Mouse (Mus musculus): Measurements from ENCODE around the gene Gse1.

The Gse1 gene

DNA sequence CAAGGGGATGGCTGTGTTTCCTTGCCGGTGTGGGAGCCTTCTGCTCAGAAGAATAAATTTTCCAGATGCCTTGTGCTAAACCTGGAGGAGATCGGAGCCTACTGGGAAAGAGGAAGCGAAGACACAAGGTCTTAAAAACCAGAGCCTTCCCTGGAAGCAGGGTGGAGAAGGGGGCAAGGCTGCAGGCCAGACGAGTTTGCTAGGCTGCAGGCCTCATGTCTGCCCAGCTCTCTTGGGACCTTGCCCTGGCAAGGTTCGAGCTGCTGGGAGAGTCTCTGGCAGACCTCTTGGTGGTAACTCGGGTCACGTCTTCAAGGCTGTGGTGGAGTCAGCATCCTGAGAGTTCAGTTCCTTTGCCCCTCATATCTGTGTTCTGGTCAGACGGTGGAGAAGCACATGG, 6.6 kb downstream of the Gse1 start:
- no peak for DNase-seq (ENCODE audit: low read depth, low spot score)

DNA sequence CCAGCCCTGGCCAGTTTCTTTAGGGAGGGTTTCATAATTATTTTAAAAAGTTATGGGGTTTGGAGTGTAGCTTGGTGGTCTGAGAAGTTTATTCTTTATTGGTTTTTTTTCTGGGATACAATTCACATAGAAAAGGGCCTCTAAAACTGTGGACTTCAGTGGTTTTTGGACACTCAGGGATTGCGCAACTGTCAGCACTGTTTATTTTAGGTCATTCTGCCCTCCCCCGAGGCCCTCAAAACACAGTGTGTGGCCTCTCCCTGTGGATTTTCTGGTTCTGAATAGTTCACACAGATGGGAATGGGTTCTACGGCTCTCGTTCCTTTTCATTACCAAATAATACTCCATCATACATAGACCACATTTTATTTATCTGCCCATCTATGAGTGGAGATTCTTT, 15.0 kb downstream of the Gse1 start:
- no peak for DNase-seq (ENCODE audit: low read depth, low spot score)

DNA sequence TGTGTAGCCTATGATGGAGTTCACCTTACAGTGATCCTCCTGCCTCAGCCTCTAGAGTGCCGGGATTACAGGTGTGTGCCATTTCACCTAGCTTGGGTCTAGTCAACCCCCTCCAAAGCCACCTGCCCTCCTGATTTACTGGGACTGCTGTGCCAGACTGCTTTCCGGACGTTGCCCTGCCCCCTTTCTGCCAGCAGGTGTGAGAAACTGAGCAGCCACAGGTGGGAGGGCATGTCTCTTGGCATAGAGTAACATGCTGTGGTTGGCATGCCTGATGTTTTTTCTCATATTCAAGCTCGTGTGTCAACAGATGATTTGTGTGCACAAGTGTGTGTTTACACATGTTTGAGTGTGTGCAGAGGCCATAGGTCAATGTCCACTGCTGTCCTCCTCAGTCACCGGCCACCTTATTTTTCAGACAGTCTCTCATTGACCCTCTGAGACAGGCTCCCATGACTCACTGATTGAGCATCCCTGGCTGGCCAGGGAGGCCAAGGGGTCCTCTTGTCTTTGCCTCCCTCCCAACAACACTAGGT, 15.7 kb downstream of the Gse1 start:
- DNase-seq (ENCODE audit: low read depth, low spot score), result no peak

DNA sequence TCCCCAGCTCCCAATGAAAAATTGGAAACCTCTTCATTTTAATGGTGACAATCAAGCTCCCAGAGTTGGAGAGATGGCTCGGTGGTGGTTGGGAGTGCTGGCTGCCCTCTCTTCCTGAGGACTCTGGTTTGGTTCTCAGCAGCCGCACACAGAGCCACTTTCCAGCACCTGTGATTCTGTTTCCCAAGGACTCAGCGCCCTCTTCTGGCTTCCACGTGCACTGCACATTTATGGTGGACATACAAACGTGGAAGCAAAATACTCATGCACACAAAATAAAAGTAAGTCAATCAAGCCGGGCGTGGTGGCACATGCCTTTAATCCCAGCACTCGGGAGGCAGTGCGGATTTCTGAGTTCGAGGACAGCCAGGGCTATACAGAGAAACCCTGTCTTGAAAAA, 16.3 kb downstream of the Gse1 start:
- DNase-seq (ENCODE audit: low read depth, low spot score), result no peak

DNA sequence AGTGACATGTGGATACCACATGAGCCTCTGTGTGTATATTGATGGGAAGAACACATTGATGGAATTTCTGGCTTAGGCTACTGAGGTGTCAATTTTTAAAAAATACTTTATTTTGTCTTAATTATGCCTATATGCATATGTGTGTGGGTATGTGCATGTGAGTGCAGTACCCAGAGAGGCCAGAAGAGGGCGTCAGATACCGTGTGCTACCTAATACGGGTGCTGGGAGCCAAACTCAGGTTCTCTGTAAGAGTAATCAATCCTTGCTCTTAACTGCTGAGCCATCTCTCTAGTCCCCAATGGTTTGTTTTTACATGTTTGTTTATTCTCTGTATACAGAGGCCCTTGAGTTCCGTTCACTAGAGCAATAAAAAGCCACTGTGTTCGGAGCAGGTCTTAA, 19.4 kb downstream of the Gse1 start:
- DNase-seq (ENCODE audit: low read depth, low spot score), result no peak

DNA sequence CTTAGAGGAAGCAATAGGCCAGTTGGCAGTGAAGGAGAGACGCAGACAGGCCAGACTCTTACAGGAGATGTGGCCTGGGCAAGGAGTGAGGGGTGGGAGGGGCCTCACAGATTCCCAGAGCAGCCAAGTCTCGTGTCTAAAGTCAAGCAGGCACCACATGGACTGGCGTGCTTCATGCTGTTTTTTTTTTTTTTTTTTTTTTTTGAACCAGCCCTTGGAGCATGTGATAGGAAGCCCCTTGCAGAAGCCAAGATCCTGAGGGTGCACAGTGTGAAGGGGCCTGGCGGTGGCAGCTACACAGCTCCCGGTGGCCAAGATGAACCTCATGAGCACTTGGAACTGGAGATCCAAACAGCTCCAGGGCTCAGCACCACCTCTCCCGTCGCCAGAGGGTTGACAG, 19.8 kb downstream of the Gse1 start:
- DNase-seq (ENCODE audit: low read depth, low spot score), result no peak

DNA sequence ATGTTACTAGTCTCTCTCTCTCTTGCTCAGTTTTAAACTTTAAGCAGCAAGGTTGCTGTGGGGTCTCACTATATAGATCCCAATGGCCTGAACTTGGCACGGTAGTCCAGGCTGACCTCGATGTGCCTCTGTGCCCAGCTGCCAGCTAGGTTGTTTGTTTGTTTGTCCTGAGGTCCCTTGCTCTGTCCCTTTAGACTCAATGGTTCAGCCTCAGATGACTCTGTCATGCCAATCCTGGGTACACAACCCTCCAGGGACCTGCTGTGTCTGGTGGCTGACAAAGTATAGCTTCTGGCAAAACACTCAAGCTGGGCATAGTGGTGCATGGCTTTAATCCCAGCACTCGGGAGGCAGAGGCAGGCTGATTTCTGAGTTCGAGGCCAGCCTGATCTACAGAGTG, 20.2 kb downstream of the Gse1 start:
- DNase-seq (ENCODE audit: low read depth, low spot score), result no peak

DNA sequence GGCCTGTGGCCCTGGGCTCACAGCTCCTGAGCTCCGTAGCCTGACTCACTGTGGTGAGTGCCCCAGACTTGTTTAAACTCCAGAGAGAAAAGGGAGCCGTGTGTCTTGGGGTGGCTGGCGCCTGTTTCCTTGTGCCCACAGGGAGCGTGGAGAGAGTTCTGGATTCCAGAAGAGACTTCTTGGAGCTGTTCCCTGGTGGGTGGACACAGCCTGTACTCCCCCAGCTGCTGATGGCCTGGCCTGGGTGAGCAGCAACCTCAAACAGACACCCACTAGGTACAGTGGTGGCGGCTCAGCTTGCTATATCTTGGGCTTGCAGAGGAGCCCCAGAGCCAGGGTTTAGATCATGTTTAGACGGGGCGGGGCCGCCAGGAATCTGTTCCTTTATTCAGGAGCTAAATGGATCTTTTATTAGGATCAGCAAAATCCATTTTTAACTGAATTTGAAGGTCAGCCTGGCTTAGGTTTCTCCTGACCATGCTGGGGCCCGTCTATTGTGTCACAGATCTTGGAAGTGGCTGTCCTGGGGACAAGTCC, 21.6 kb downstream of the Gse1 start:
- no peak for DNase-seq (ENCODE audit: low read depth, low spot score)

DNA sequence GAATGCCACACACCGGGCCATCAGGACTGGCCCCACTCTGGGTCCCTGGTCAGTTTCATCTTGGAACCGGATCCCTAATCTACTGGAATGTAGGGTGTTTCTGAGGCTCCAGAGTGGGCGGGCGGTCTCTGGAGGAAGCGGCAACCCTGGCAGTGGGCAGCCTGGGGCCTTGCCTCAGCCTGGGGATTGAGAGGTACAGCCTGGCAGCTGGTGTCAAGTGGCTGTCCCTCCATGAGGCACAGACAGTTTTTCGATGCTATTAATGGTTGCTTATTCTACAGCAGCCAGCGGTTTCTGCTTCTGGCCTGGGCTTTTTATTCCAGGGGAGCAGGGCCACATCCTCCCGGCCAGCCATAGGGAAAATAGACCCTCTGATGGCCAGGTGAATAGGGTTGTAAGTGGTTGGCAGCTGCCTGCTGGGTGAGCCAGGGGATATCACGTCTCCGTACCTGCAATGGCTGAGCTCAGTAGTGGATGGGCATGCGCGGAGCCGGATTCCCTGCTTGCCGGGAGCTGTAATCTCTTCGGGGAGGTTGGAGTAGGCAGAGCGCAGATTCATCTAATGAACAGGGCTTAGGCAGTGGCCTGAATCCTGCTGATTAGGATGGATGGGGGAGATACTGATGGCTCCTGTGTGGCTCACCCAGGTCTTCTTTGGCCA, 22.6 kb downstream of the Gse1 start:
- no peak for DNase-seq (ENCODE audit: low read depth, low spot score)

DNA sequence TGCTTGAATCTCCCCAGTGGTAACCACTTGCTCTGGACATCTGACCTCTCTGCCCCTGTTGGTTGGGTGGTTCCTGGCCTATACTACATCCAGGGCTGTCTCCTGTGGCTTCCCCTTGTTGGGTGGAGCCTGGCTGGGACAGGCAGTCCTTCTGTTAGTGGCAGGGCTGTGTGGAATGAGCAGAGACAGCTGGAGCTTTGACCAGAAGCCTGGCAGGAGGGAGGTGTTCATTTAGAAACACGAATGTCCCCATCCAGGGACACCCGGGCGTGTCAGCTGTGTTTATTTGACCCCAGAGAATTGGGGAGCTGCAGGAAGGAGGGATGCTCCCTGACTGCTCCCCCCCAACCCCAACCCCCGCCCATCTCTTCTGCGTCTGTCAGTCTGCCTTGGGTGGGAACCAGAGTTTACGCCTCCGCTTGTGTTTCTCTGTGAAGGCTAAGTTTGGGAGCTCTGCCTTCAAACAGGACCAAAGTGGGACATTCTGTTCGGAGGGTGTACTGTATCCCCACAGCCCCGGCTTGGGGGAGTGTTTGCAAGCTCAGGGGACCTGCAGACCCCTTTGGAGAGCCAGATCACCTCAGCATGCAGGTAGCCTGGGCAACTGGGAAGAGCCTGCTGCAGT, 23.3 kb downstream of the Gse1 start:
- DNase-seq (ENCODE audit: low read depth, low spot score), result no peak

DNA sequence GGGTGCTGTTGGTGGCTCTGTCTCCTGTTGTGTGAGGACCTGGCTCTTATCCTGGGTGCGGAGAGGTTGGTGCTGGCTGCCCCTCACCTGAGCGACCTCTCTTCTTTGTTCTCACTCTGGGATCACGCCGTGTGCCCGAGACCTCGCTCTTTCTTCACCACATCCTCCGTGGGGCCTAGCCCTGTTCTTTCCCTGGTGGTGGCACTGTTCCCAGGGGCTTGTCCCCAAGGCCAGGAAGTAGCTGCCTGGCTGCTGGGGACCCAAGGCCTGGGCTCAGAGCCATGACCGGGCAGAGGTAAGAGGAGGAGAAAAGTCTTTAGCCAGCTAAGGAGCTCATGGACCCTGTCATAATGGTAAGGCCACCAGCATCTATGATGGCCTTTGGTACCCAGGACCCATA, 25.4 kb downstream of the Gse1 start:
- DNase-seq (ENCODE audit: low read depth, low spot score), result no peak

DNA sequence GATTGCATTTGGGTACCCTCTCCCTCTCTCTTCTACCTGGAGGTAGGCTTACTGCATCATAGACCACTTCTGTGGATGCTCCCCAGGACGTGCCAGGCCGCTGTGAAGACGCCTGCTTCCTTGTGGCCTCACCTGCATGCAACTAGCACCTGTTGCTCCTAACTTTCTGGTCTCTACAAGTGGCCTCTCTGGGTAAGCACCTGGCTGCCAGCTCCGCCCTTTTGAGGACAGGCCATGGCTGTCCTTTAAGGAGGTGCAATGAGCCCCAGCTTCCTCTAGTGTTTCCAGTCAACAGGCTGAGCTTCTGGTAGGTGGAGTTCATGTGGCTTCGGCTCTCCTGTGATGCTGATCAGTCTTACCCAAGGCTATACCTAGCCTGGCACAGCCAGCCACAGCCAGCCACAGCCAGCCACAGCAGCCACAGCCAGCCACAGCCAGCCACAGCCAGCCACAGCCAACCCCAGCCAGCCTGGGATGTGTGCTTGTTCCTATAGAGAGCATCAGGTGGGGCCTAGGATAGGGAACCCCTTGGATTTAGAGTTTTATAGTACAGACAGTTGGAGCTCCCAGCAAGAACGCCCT, 27.2 kb downstream of the Gse1 start:
- DNase-seq (ENCODE audit: low read depth, low spot score), result no peak

DNA sequence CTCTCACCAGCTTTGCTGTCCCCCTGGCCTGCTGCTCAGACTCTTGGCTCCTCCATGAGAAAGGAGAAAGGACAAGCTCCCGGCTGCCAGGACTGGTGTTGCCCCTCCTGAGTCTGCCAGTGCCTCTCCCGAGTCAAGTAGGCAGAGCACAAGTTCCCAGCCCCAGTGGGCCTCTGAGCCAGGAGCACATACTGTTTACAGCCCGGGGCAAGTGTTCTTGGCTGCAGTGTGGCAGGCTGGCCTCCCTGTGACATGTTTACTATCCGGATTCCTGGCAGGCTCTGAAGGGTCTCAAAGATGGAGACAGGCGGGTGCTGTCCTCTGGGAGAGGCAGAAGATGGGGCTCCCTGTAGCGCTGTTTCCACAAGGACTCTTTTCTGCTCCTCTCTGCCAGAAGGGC, 28.7 kb downstream of the Gse1 start:
- DNase-seq (ENCODE audit: low read depth, low spot score), result no peak

DNA sequence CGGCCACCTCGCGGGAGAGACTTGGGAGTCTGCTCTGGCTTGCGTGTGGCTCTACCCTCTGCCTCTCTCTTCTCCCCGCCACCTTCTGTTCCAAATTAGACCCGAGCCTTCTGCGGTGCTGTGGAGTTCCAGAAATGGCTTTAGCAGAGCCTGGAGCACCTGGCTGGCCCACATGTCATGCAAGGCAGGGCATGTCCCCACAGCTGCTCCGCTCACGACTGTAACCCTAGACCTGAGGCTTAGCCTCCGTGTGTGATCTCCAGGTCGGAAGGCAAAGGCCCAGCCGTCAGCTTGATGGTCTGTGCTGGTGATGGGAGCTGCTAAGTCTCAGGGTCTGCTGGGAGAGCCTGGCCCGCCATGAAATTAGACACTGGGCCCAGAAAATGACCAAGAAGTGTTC, 30.9 kb downstream of the Gse1 start:
- DNase-seq (ENCODE audit: low read depth, low spot score), result no peak

DNA sequence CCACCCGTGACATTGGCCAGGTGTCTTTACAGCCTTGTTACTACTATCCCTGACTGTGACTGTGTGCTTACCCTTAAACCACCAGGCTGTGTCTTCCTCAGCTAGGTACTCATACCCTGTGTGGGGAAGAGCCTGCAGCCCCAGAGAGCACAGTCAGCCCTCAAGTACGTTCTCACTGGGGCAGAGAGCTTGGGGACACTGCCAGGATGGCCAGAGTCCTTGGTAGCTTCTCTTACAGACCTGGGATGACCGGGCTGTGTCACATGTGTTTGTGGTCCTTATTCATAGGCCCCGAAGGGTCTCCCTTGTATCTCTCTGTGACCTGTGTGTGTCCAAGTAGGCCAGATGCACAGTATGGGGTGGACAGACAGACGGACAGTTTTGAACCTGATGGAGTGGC, 32.4 kb downstream of the Gse1 start:
- no peak for DNase-seq (ENCODE audit: low read depth, low spot score)

DNA sequence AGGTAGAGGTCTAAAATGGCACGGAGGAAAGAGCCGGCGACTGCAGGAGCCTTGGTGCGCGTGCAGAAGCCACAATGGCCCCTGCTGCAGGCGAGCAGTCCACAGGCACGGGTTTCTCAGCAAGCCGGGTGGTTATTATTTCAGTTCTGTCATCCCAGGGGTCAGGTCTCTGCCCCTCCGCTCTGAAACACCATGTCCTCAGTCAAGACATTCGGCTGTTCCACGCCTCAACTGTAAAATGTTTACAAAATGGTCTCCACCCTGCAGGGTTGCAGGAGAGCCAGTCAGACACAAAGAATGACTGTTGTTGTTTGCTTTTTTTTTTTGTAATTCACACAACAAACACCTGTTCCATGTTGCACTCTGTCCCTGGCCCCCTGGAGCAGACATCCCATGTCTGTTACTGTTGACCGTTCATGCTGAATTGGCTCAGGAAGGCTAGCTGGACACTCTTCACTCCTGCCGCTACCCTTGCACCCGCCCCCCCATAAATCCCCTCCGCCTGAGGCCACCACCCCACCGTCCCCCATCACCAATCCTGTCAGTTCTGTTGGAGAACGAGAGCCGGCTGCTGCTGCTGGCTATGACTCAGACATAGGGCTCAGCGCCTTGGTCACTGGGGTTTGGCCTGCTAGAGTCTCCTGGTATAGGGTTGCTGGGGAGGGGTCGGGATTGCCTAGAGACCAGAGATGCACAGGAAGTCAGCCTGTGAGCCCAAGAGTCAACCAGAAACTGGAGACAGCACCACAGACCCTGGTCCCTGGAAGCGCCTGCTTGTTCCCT, 33.3 kb downstream of the Gse1 start:
- DNase-seq (ENCODE audit: low read depth, low spot score), result no peak

DNA sequence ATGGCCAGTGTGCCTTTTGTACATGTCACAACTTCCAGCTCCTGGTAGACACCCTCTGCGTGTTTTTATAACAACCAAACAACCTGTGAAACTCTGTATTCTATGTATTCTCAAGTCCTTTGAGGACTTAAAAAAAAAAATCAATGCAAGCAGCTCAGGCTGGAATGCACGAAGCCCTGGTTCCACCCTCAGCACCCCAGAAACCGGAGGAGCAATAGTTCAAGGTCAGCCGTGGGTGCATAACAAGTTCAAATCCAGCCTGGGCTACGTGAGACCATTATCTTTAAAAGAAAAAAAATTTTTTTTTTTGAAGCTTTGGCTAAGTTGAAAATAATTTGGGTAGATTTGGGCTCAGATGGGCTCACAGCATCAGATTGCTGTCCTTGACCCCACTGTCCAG, 35.6 kb downstream of the Gse1 start:
- no peak for DNase-seq (ENCODE audit: low read depth, low spot score)

DNA sequence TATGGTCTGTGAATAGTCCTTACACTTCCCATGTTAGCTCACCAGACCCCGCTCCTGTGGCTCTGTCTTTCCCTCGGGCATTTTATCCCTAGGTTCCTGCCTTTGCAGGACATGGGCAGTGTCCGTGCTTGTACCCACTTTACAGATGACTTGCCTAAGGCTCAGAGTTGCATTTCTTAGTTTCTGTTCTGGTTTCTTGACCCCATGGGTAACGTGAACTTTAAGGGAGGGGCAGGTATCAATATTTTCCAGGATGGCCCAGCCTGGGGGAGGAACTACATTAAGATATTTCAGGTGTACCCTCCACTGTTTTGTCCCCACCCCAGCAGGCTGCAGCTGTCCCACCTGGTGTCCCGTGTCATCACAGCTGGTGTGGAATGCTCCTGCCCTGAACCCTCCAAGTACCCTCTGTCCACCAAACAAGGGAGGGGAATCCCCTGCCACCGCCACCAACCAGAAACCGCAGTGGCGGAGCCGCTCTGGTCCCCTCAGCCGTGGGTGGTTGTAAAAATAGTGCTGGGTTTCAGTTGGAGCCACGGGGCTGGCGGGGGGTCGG, 36.2 kb downstream of the Gse1 start:
- DNase-seq (ENCODE audit: low read depth, low spot score), result no peak

DNA sequence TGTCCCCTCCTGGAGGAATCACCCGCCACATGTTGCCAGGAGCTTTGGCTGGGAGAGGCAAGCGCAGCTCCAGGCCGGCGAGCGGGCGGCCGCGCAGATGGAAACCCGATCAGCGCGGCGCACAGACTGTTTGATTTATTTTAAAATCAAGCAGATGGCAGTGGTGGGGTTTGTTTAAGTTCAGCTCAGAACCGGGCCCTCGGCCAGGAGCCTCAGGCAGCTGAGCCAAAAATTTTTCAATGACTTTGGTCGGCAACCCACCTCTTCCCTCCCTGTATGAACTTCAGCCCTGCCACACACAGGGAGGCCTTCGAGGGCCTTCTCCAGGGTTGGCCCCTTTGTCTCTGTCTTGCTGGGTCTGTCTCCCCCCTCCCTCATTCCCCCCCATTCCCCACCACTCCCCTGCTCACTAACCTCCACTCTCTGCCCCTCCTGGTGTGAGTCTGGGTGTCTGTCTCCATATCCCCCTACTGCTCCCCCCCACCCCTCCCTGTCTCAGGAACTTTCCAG, 36.7 kb downstream of the Gse1 start:
- DNase-seq (ENCODE audit: low read depth, low spot score), result no peak

DNA sequence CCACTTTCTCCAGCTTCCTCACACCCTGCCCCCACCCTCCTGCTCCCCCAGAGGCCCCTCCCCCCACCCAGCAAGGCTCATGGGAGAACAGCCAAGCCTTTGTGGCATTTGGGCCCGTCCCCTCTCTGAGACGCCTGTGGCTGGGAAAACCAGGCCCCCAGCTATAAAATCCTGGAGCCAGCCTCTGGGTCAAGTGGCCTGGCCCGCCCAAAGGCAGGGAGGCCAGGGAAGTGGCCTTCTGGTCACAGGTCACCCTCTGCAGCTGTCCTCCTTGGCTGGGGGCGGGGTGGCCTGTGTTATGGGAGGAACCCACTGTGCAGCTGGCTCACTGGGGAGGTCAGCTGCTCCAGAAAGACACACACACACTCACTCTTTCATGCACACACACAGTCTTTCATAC, 37.2 kb downstream of the Gse1 start:
- DNase-seq (ENCODE audit: low read depth, low spot score), result no peak

DNA sequence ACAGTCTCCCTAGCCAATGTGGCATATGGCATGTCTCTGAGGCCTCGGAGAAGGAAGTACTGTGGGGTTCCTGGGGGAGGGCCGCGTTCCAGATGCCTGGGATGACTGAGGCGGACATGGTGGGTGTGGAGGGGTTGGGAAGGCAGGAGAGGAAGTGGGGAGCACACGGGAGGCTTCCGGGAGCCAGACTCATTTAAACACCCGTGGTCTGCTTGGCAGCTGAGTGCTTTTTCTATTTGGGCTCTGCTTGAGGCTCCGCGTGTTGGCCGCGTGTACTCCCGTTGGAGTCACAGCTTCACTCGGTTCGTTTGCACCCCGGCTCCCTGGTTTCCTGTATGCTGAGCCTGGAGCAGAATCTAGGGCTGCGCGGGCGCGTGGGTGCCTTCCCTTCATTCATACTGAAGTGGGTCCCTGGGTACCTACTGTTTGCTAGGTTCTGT, 40.3 kb downstream of the Gse1 start:
- no peak for DNase-seq (ENCODE audit: low read depth, low spot score)

DNA sequence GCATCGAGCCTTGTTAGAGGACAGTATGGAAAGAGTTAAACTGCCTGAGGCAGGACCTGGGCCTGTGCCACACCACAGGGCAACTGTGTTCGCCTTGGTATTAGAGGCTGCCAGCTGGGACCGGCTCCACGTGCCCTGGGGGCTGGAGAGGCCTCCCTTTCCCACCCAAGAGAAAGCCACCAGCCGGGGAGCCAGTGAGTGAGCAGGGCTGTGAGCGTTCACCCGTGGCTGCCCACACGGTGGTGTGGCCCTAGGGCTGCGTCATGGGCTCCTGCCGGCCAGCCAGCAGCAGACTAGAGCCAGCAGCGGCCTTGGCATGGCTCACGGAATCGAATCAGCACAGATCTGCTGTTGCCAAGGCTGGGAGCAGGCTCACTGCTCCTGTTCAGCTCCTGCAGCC, 42.2 kb downstream of the Gse1 start:
- DNase-seq (ENCODE audit: low read depth, low spot score), result no peak
